Mouse (Mus musculus): Measurements from ENCODE around the gene Yaf2. TPM values are rescaled to one million over a fixed set of nuclear protein-coding genes. Genes with fewer than 3 reads are reported as not detected.

Yaf2 gene
- polyA plus RNA-seq (2012; rRNA removed) = 58.4 and 64.6 TPM in 2 replicates

GRCm38 (mm10) chr15:93336925-93337761, at the start of gene Yaf2:
Yaf2 (minus strand) TSS chr15:93336935.

GRCm38 (mm10) chr15:93274679-93275583, 61.8 kb downstream of the Yaf2 start, which contains the start of gene Gxylt1:
Gxylt1 (minus strand) TSS chr15:93275179.

Other genes starting within 250 kb of the Yaf2 start
- gene Gxylt1, start 61.8 kb downstream of the Yaf2 start, polyA plus RNA-seq (2012; rRNA removed) = 11.2 and 12.5 TPM in 2 replicates
- 151 and 154 TPM in 2 replicates for gene Zcrb1, start 61.4 kb upstream of the Yaf2 start, polyA plus RNA-seq (2012; rRNA removed)
- 32.2 and 32.5 TPM in 2 replicates for gene Pphln1, start 61.4 kb upstream of the Yaf2 start, polyA plus RNA-seq (2012; rRNA removed)